Mouse (Mus musculus): ENCODE data around the gene Ptpn14.

Ptpn14 gene

GRCm38 (mm10) chr1:189717546-189717945, 10.5 kb upstream of the Ptpn14 start:
- no peak for DNase-seq (ENCODE audit: low spot score in 2 of 2)

GRCm38 (mm10) chr1:189718600-189718999, 9.5 kb upstream of the Ptpn14 start:
- no peak for DNase-seq (ENCODE audit: low spot score in 2 of 2)

DNA sequence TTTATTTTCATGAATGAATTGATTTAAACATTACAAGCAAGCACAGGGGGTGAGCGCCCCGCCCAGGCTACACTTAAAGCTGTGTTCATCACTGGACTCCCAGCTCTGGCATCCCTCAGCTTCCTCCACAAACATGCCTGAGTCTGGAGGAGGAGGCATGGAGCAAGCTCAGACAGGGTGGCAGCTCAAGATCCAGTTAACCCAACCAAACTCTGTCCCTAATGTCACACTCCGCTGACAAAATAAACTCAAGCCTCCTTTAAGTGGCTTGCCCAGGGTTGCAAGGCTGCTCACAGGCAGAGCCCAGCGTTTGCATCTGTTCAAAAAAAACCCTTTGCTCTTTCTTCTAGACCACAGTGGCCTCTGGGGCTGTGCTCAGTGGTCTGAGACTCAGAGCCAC, 1.9 kb upstream of the Ptpn14 start:
- DNase-seq (ENCODE audit: low spot score in 2 of 2): no peak

- no peak for DNase-seq (ENCODE audit: low spot score in 2 of 2)
These were observed 653 bp upstream of the Ptpn14 start for GRCm38 (mm10) chr1:189727346-189727883.

DNA sequence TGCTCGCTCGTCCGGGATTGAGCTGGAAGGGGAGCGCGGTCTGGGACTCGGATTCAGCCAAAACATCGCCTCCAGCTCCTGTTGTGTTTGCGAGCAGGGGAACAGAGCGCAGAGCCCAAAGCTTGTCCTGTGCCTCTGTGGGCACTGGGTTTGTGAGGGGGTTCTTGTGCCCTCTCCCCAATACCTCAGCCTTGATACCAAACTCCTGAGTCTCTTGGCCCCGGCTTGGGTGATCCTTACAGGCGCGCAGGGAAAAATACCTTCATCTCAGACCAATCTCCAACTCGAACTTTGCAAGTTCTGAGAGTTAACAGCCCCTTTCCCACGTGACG, 682 bp downstream of the Ptpn14 start:
- no peak for DNase-seq (ENCODE audit: low spot score in 2 of 2)

- no peak for DNase-seq (ENCODE audit: low spot score in 2 of 2)
These were observed 1.2 kb downstream of the Ptpn14 start for GRCm38 (mm10) chr1:189729141-189729815.

DNA sequence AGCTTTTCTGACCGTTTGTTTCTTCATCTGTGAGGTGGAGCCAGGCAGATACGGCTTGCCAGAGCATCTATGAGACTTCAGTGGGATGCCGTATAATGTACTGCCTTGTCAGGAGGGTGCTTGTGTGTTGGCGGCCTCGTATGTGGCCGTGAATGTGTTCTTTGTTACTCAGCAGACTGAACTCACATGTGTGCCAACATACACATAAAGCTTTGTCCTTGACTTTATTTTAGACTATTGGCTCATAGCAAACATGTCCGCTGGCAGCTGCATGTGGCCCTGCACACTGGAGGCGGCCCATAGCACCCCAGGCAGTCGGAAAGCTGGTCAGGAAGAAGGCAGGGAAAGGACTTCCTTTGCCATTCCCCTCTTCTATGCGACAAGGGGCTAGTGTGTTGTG, 3.6 kb downstream of the Ptpn14 start:
- no peak for DNase-seq (ENCODE audit: low spot score in 2 of 2)

GRCm38 (mm10) chr1:189732156-189732555, 4.1 kb downstream of the Ptpn14 start:
- no peak for DNase-seq (ENCODE audit: low spot score in 2 of 2)

GRCm38 (mm10) chr1:189740075-189740474, 12.0 kb downstream of the Ptpn14 start:
- DNase-seq (ENCODE audit: low spot score in 2 of 2): no peak

- DNase-seq (ENCODE audit: low spot score in 2 of 2): no peak
These were observed 14.0 kb downstream of the Ptpn14 start for GRCm38 (mm10) chr1:189742041-189742440.

GRCm38 (mm10) chr1:189743136-189743535, 15.1 kb downstream of the Ptpn14 start:
- DNase-seq (ENCODE audit: low spot score in 2 of 2): no peak

DNA sequence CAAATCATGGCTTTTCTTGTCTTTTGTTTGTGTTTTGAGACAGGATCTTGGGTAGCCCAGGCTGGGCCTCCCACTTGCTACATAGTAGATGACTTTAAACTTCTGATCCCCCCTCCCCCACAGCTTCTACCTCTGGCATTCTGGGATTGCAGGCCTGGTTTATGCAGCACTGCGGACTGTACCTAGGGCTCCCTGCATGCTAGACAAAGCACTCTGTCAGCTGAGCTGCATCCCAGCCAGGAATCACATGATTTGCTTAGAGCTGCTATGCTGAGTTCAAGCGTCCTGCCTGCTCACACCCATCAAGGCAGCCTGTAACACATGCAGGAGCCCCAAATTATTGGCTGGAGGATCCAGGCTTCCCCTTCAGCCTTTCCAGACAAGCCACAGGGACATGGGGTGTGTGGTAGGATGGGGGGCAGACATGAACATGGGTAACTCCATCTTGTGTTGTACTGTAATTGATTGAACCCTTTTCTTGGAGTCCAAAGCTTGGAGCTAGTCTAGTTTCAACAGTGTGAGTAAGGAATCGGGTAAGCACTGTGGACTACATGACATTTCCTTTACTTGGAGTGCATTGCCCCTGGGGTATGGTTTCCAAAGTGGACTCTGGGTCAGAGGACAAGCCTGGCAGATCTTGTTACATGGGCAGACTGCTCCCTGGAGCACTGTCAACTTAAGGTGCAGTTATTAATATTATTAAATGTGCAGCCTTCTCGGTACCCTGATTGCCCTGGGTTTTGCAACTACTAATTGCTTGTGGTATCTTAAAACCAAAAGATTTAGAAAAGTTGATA, 17.0 kb downstream of the Ptpn14 start:
- DNase-seq (ENCODE audit: low spot score in 2 of 2): no peak

- no peak for DNase-seq (ENCODE audit: low spot score in 2 of 2)
These were observed 18.5 kb downstream of the Ptpn14 start for GRCm38 (mm10) chr1:189746520-189746919.

DNA sequence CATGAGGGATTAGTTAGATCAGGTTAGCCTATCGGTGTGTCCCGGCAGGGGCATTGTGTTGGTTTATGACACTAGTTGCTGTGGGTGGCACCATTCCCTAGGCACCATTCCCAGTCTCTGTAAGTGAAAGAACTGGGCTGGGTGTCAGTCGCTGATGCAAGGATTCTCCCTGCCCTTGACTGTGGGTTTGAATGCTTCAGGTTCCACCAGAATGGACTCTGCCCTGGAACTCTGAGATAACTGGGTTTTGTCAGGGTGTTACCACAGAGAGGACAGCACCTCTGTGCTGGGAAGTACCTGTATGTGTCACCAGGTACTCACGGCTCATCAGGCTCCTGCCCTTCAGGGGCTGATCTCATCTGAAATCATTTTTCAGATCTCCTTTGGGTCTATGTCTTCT, 21.7 kb downstream of the Ptpn14 start:
- no peak for DNase-seq (ENCODE audit: low spot score in 2 of 2)

- no peak for DNase-seq (ENCODE audit: low spot score in 2 of 2)
These were observed 22.2 kb downstream of the Ptpn14 start for GRCm38 (mm10) chr1:189750233-189750632.

DNA sequence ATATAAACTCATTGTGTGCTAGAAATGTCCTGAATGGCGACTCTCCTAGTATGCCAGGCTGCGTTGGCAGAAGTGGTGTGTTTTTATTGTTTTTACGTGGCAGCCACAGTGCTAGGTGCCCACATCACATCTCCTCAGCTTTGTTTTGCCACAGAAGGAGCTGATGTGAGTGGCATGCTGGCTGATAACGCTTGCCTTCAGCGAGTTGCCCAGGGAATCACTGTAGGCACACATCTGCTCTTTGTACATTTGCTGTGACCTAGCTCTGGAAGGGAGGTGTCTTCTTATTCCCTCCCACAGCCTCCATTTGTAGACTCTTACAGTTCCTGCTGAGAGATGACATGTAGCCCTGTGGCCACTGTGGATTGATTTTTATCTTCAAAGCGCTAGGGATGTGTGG, 24.2 kb downstream of the Ptpn14 start:
- no peak for DNase-seq (ENCODE audit: low spot score in 2 of 2)

DNA sequence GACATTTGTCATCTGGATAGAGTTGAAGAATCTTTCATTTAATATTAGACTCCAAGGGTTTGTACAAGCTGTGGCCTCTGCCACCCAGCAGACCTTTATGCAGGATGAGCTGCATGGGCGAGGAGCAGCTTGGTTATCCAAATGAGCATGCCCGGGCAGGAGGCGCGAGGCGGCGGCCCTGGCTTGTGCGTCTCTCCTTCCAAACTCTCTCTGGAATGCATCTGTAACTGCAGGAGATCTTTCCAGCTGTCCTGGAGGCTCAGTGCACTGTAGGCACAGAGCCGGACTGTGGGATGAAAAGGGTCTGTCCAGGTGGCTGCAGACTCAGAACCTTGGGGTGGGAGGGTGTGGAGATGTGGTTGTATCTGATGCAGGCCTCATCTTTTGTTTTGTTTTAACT, 27.0 kb downstream of the Ptpn14 start:
- DNase-seq (ENCODE audit: low spot score in 2 of 2): no peak

- no peak for DNase-seq (ENCODE audit: low spot score in 2 of 2)
These were observed 28.4 kb downstream of the Ptpn14 start for GRCm38 (mm10) chr1:189756306-189757053.

- DNase-seq (ENCODE audit: low spot score in 2 of 2): no peak
These were observed 29.0 kb downstream of the Ptpn14 start for GRCm38 (mm10) chr1:189757054-189757408.

DNA sequence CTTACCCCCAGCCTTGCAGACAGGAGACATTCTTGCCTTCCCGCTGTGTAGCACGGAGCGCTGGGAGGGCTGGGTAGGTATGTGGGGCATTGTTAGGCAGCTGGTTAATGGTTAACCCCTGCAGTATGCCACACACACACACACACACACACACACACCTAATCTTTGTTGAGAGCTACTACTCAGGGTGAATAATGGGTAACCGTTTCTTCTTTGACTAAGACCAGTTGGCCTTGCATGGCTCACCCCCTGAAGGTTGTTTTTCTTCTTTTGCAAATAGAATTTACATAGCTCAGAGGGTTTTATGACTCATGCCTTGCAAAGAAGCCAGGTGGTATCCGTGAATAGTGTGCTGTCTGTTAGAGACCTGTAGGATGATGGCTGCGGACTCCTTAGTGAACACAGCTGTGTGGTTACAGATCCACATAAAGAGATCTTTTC, 33.5 kb downstream of the Ptpn14 start:
- no peak for DNase-seq (ENCODE audit: low spot score in 2 of 2)

- no peak for DNase-seq (ENCODE audit: low spot score in 2 of 2)
These were observed 36.2 kb downstream of the Ptpn14 start for GRCm38 (mm10) chr1:189764258-189764657.

DNA sequence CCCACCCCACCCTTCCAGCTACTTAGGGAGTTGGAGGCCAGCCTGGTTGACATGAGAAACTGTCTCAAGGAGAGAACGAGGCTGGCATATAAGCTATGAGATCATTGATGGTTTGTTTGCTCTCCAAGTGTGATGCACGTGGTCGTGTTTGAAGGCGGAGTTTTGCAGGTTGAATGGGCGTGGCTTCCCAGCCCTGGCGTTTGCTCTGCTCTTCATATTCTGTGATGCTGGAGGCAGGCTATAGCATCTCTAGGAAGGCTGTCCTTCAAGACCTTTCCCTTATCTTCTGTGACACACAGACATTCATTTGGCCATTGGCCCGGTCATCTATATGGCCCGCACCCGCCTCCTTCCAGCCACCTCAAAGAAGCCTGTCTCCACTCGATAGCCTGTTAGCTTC, 39.1 kb downstream of the Ptpn14 start:
- no peak for DNase-seq (ENCODE audit: low spot score in 2 of 2)

GRCm38 (mm10) chr1:189767910-189768309, 39.8 kb downstream of the Ptpn14 start:
- no peak for DNase-seq (ENCODE audit: low spot score in 2 of 2)

Data from frontal cortex, postnatal 25 days (tissue).